In the genomic region with DNA sequence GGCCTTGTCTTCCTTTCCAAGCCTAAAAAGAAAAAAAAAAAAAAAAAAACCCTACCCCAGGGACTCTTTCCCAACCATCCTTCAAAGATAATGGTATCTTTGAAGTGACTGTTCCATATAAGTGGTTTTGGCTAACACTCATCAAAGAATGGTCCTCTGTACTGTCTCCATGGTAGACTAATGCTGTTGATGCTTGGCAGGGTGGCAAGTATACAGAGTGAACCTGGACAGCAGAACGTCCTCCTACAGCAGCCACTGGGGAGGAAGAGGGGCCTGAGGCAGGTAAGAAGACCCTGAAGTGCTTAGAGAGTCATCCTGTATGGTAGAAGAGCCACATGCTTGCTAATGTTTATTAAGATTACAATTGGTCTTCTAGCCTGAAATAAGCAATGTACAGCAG, we compare ENCODE assay signal across 24 mouse cellular contexts. TPM values are rescaled to one million over a fixed set of nuclear protein-coding genes. Genes with fewer than 3 reads are reported as not detected.
DNase-seq lines count a peak whose midpoint lies in the region; ATAC-seq and TF ChIP-seq lines count a peak whose summit lies in the region.
"Had no signal": no experiment of that assay in that cellular context is flagged by ENCODE, and none has a peak within 500 bp of the region (broad histone marks: within the 10 kb centered on the region; RNA-seq: fewer than 3 reads in every experiment).

No protein-coding gene starts in this region.

- H3K4me3 ChIP-seq in midbrain, embryonic 13.5 days (replicated peaks), result no peak overlapping the region
- no peak overlapping the region for H3K4me3 ChIP-seq in midbrain, embryonic 10.5 days
- H3K4me3 ChIP-seq in hindbrain, embryonic 16.5 days (ENCODE audit: low read length), result no peak overlapping the region
- H3K4me3 ChIP-seq in olfactory bulb, adult 2 months (ENCODE audit: insufficient read depth, low read depth, low read length), result no peak overlapping the region
- H3K4me3 ChIP-seq: erythroblast, embryonic 14.5 days; forebrain, embryonic 13.5 days; left cerebral cortex, adult 2 months; limb, embryonic 12.5 days; liver, embryonic 15.5 days; midbrain, embryonic 12.5 days; neural tube, embryonic 12.5 days had no signal

- H3K27ac ChIP-seq in midbrain, embryonic 13.5 days, result no peak overlapping the region
- no peak overlapping the region for H3K27ac ChIP-seq in midbrain, embryonic 10.5 days (replicated peaks)
- peak overlapping the region; percentile 46; the same call in 1 of the 2 replicates for H3K27ac ChIP-seq in hindbrain, embryonic 16.5 days (ENCODE audit: low read depth, low read length)
- 0 out of 2 replicates have a peak overlapping the region, but pooled peaks have one; percentile 51 for H3K27ac ChIP-seq in olfactory bulb, adult 2 months (ENCODE audit: insufficient read depth, low read depth, low read length)
- H3K27ac ChIP-seq: forebrain, embryonic 13.5 days; left cerebral cortex, adult 2 months; limb, embryonic 12.5 days; liver, embryonic 15.5 days; midbrain, embryonic 12.5 days; neural tube, embryonic 12.5 days had no signal

- WGBS in midbrain, embryonic 13.5 days, result 81% methylated on average over 1 of the region's 1 CpGs
- WGBS in midbrain, embryonic 10.5 days, result 65% methylated on average over 1 of the region's 1 CpGs
- WGBS in hindbrain, embryonic 16.5 days, result 58% methylated on average over 1 of the region's 1 CpGs
- WGBS in olfactory bulb, adult 2 months, result 41% methylated on average over 1 of the region's 1 CpGs

- no peaks in the 10 kb centered on the region for H3K9me3 ChIP-seq in midbrain, embryonic 13.5 days
- no peaks in the 10 kb centered on the region for H3K9me3 ChIP-seq in midbrain, embryonic 10.5 days (replicated peaks)
- H3K9me3 ChIP-seq in hindbrain, embryonic 16.5 days (ENCODE audit: control insufficient read depth, low read length), result no peaks in the 10 kb centered on the region
- H3K9me3 ChIP-seq: forebrain, embryonic 13.5 days; limb, embryonic 12.5 days; liver, embryonic 15.5 days; midbrain, embryonic 12.5 days; neural tube, embryonic 12.5 days had no signal

- no peak overlapping the region for H3K4me2 ChIP-seq in midbrain, embryonic 13.5 days (replicated peaks)
- no peak overlapping the region for H3K4me2 ChIP-seq in hindbrain, embryonic 16.5 days (ENCODE audit: low read length)
- H3K4me2 ChIP-seq: forebrain, embryonic 13.5 days; limb, embryonic 12.5 days; liver, embryonic 15.5 days; lung, embryonic 14.5 days; midbrain, embryonic 12.5 days; neural tube, embryonic 12.5 days had no signal

- no peak for TF ChIP-seq POLR2A in olfactory bulb, adult 2 months (IDR thresholded peaks at IDR 0.05; ENCODE audit: insufficient read depth, low read depth, low read length)

- intact Hi-C loops in heart, postnatal 36 days (cut with DNase I), result loop anchor here (10.0 kb wide), 1 partner anchor 302 kb away; no protein-coding TSS in a partner anchor

- H3K4me1 ChIP-seq in midbrain, embryonic 13.5 days (replicated peaks), result peaks cover 6% of the 10 kb centered on the region
- H3K4me1 ChIP-seq in midbrain, embryonic 10.5 days, result no peaks in the 10 kb centered on the region
- no peaks in the 10 kb centered on the region for H3K4me1 ChIP-seq in hindbrain, embryonic 16.5 days (ENCODE audit: control insufficient read depth, insufficient read depth, low read depth, low read length)
- H3K4me1 ChIP-seq in olfactory bulb, adult 2 months (ENCODE audit: control insufficient read depth, insufficient read depth, low read length), result no peaks in the 10 kb centered on the region
- H3K4me1 ChIP-seq: forebrain, embryonic 13.5 days; limb, embryonic 12.5 days; liver, embryonic 15.5 days; midbrain, embryonic 12.5 days; neural tube, embryonic 12.5 days had no signal

- ATAC-seq in midbrain, embryonic 13.5 days, result peak; percentile 43; the same call in 1 of the 2 replicates
- ATAC-seq in hindbrain, embryonic 16.5 days, result peak; percentile 80
- no peak for ATAC-seq in granulocyte monocyte progenitor cell, adult 5-6 weeks (replicated peaks; ENCODE audit: poor library complexity, severe bottlenecking)
- ATAC-seq: CD4-positive, CD25-positive, alpha-beta regulatory T cell, adult 4 months; intestine, postnatal 0 days had no signal

- H3K27me3 ChIP-seq in midbrain, embryonic 13.5 days, result no peaks in the 10 kb centered on the region
- no peaks in the 10 kb centered on the region for H3K27me3 ChIP-seq in midbrain, embryonic 10.5 days (ENCODE audit: low read depth, poor library complexity, severe bottlenecking)
- H3K27me3 ChIP-seq in hindbrain, embryonic 16.5 days (replicated peaks; ENCODE audit: control insufficient read depth, insufficient read depth, low read length), result no peaks in the 10 kb centered on the region
- H3K27me3 ChIP-seq: forebrain, embryonic 13.5 days; limb, embryonic 12.5 days; liver, embryonic 15.5 days; midbrain, embryonic 12.5 days; neural tube, embryonic 12.5 days had no signal

- no peak for TF ChIP-seq CTCF in olfactory bulb, adult 2 months (IDR thresholded peaks at IDR 0.05; ENCODE audit: insufficient read depth, low read depth, low read length)

- H3K36me3 ChIP-seq in midbrain, embryonic 13.5 days, result no peaks in the 10 kb centered on the region
- H3K36me3 ChIP-seq in midbrain, embryonic 10.5 days, result no peaks in the 10 kb centered on the region
- no peaks in the 10 kb centered on the region for H3K36me3 ChIP-seq in hindbrain, embryonic 16.5 days (ENCODE audit: control insufficient read depth, insufficient read depth, low read length)
- H3K36me3 ChIP-seq: limb, embryonic 12.5 days; liver, embryonic 15.5 days; midbrain, embryonic 12.5 days; neural tube, embryonic 12.5 days had no signal

- DNase-seq in heart, adult 11 months, result peak; percentile 65
- no peak for DNase-seq in heart, postnatal 36 days
- no peak for DNase-seq in midbrain, embryonic 10.5 days (ENCODE audit: low spot score)
- DNase-seq: adrenal gland, postnatal 25 days; cerebellum, postnatal 14 days; heart, postnatal 14 days; kidney, postnatal 14 days; lung, embryonic 14.5 days; lung, postnatal 14 days; right cerebral cortex, postnatal 14 days; thymus, postnatal 4 days had no signal

- H3K9ac ChIP-seq in midbrain, embryonic 13.5 days (replicated peaks), result no peak overlapping the region
- no peak overlapping the region for H3K9ac ChIP-seq in hindbrain, embryonic 16.5 days (ENCODE audit: low read depth, low read length)
- H3K9ac ChIP-seq: forebrain, embryonic 13.5 days; limb, embryonic 12.5 days; liver, embryonic 15.5 days; lung, embryonic 14.5 days; midbrain, embryonic 12.5 days; neural tube, embryonic 12.5 days had no signal

RNA-seq across cellular contexts. Expression of a gene that starts 8.3 kb away (rescaled TPM):
- 10 to 100 TPM; 11.7 to 12.7 TPM for total RNA-seq in heart, postnatal 36 days (2021)
- polyA plus RNA-seq in midbrain, embryonic 13.5 days (2015; fragmentation: Nextera tagmentation; extraction: Ambion mirVana), result 36.2 and 41.0 TPM in 2 replicates
- polyA plus RNA-seq in midbrain, embryonic 10.5 days (2016; fragmentation: Nextera tagmentation; extraction: Ambion mirVana), result 48.9 and 52.3 TPM in 2 replicates
- polyA plus RNA-seq in hindbrain, embryonic 16.5 days (2015; fragmentation: Nextera tagmentation; extraction: Ambion mirVana), result 40.4 and 42.8 TPM in 2 replicates
- not detected in 2 replicates for polyA plus RNA-seq in olfactory bulb, adult 2 months (2012; ENCODE audit: insufficient read depth, insufficient read length, low replicate concordance, missing spikeins)
- total RNA-seq in granulocyte monocyte progenitor cell, adult 5-6 weeks (2014; fragmentation: Nextera tagmentation), result 65.5 and 81.7 TPM in 2 replicates
- 57.0 and 75.1 TPM in 2 replicates for total RNA-seq in granulocyte monocyte progenitor cell, adult 5-6 weeks (2017)

Comparison
In these comparisons a context has a peak if more than half of its experiments do, and no peak if none do; other contexts are left out.
1. H3K27ac ChIP-seq: peak in hindbrain, embryonic 16.5 days (single experiment) and olfactory bulb, adult 2 months (single experiment); none in midbrain, embryonic 13.5 days (single experiment) and midbrain, embryonic 10.5 days (single experiment).